Mouse (Mus musculus): Measurements from ENCODE around the gene Fam129b.

GRCm38 (mm10) chr2:32870275-32871100 is 5.4 kb upstream of the Fam129b start:
- TF ChIP-seq CTCF (IDR thresholded peaks at IDR 0.05; ENCODE audit: borderline replicate concordance, insufficient read depth, low read length) (no peak), POLR2A (IDR thresholded peaks at IDR 0.05; ENCODE audit: low read depth, low read length) (no peak)
